Mouse (Mus musculus): ENCODE measurements around the gene Ccl3. TPM values are rescaled to one million over a fixed set of nuclear protein-coding genes. Genes with fewer than 3 reads are reported as not detected.

Gene Ccl3
- polyA plus RNA-seq, 1 experiment from 2014 or later: 0.95 TPM

GRCm38 (mm10) chr11:83605535-83605934 lies 43.6 kb downstream of the Ccl3 start:
- Histone ChIP-seq H3K36me3 (ENCODE audit: control insufficient read depth, insufficient read depth, low read length) (no peaks in the 10 kb centered on the region), H3K4me1 (replicated peaks; ENCODE audit: control insufficient read depth, insufficient read depth, low read length) (no peaks in the 10 kb centered on the region), H3K9ac (ENCODE audit: low read length) (no peak overlapping the region), H3K4me3 (ENCODE audit: low read length) (no peak overlapping the region), H3K9me3 (ENCODE audit: control insufficient read depth, low read length) (no peaks in the 10 kb centered on the region), H3K27ac (ENCODE audit: low read length) (no peak overlapping the region), H3K4me2 (ENCODE audit: low read depth, low read length) (no peak overlapping the region), H3K27me3 (ENCODE audit: control insufficient read depth, insufficient read depth, low read depth, low read length) (no peaks in the 10 kb centered on the region)
- 82% methylated on average over 3 of the region's 3 CpGs for WGBS
- no peak for ATAC-seq (ENCODE audit: low read depth)

GRCm38 (mm10) chr11:83604698-83605097 lies 44.5 kb downstream of the Ccl3 start:
- H3K9me3 ChIP-seq (ENCODE audit: control insufficient read depth, low read length): no peaks in the 10 kb centered on the region
- 86% methylated on average over 4 of the region's 4 CpGs for WGBS
- no peaks in the 10 kb centered on the region for H3K27me3 ChIP-seq (ENCODE audit: control insufficient read depth, insufficient read depth, low read depth, low read length)
- H3K4me2 ChIP-seq (ENCODE audit: low read depth, low read length): no peak overlapping the region
- H3K4me3 ChIP-seq (ENCODE audit: low read length): no peak overlapping the region
- no peaks in the 10 kb centered on the region for H3K4me1 ChIP-seq (replicated peaks; ENCODE audit: control insufficient read depth, insufficient read depth, low read length)
- ATAC-seq (ENCODE audit: low read depth): no peak
- no peak overlapping the region for H3K9ac ChIP-seq (ENCODE audit: low read length)
- no peak overlapping the region for H3K27ac ChIP-seq (ENCODE audit: low read length)
- H3K36me3 ChIP-seq (ENCODE audit: control insufficient read depth, insufficient read depth, low read length): no peaks in the 10 kb centered on the region

GRCm38 (mm10) chr11:83603399-83603798 lies 45.8 kb downstream of the Ccl3 start:
- Histone ChIP-seq H3K4me2 (ENCODE audit: low read depth, low read length) (no peak overlapping the region), H3K9ac (ENCODE audit: low read length) (no peak overlapping the region), H3K9me3 (ENCODE audit: control insufficient read depth, low read length) (no peaks in the 10 kb centered on the region), H3K27me3 (ENCODE audit: control insufficient read depth, insufficient read depth, low read depth, low read length) (no peaks in the 10 kb centered on the region), H3K36me3 (ENCODE audit: control insufficient read depth, insufficient read depth, low read length) (no peaks in the 10 kb centered on the region), H3K4me1 (replicated peaks; ENCODE audit: control insufficient read depth, insufficient read depth, low read length) (no peaks in the 10 kb centered on the region), H3K27ac (ENCODE audit: low read length) (no peak overlapping the region), H3K4me3 (ENCODE audit: low read length) (no peak overlapping the region)
- ATAC-seq (ENCODE audit: low read depth): no peak
- 72% methylated on average over 3 of the region's 3 CpGs for WGBS

- 57% methylated on average over 2 of the region's 2 CpGs for WGBS
- Histone ChIP-seq H3K4me3 (ENCODE audit: low read length) (no peak overlapping the region), H3K9me3 (ENCODE audit: control insufficient read depth, low read length) (no peaks in the 10 kb centered on the region), H3K9ac (ENCODE audit: low read length) (no peak overlapping the region), H3K36me3 (ENCODE audit: control insufficient read depth, insufficient read depth, low read length) (no peaks in the 10 kb centered on the region), H3K4me1 (replicated peaks; ENCODE audit: control insufficient read depth, insufficient read depth, low read length) (no peaks in the 10 kb centered on the region), H3K4me2 (ENCODE audit: low read depth, low read length) (no peak overlapping the region), H3K27me3 (ENCODE audit: control insufficient read depth, insufficient read depth, low read depth, low read length) (no peaks in the 10 kb centered on the region), H3K27ac (ENCODE audit: low read length) (no peak overlapping the region)
- ATAC-seq (ENCODE audit: low read depth): no peak
Observed at GRCm38 (mm10) chr11:83600576-83600975, 48.6 kb downstream of the Ccl3 start.

- no peaks in the 10 kb centered on the region for H3K27me3 ChIP-seq (ENCODE audit: control insufficient read depth, insufficient read depth, low read depth, low read length)
- H3K9ac ChIP-seq (ENCODE audit: low read length): no peak overlapping the region
- ATAC-seq (ENCODE audit: low read depth): no peak
- 74% methylated on average over 3 of the region's 3 CpGs for WGBS
- H3K4me3 ChIP-seq (ENCODE audit: low read length): no peak overlapping the region
- peak overlapping the region; percentile 63 for H3K27ac ChIP-seq (ENCODE audit: low read length)
- H3K36me3 ChIP-seq (ENCODE audit: control insufficient read depth, insufficient read depth, low read length): no peaks in the 10 kb centered on the region
- no peak overlapping the region for H3K4me2 ChIP-seq (ENCODE audit: low read depth, low read length)
- no peaks in the 10 kb centered on the region for H3K9me3 ChIP-seq (ENCODE audit: control insufficient read depth, low read length)
- H3K4me1 ChIP-seq (replicated peaks; ENCODE audit: control insufficient read depth, insufficient read depth, low read length): no peaks in the 10 kb centered on the region
Observed at GRCm38 (mm10) chr11:83598991-83599390, 50.2 kb downstream of the Ccl3 start.

GRCm38 (mm10) chr11:83598207-83598837 lies 50.8 kb downstream of the Ccl3 start:
- 45% methylated on average over 3 of the region's 3 CpGs for WGBS
- Histone ChIP-seq H3K27me3 (ENCODE audit: control insufficient read depth, insufficient read depth, low read depth, low read length) (no peaks in the 10 kb centered on the region), H3K36me3 (ENCODE audit: control insufficient read depth, insufficient read depth, low read length) (no peaks in the 10 kb centered on the region), H3K4me2 (ENCODE audit: low read depth, low read length) (no peak overlapping the region), H3K27ac (ENCODE audit: low read length) (peak overlapping the region; percentile 79), H3K4me1 (replicated peaks; ENCODE audit: control insufficient read depth, insufficient read depth, low read length) (no peaks in the 10 kb centered on the region), H3K9me3 (ENCODE audit: control insufficient read depth, low read length) (no peaks in the 10 kb centered on the region), H3K9ac (ENCODE audit: low read length) (no peak overlapping the region), H3K4me3 (ENCODE audit: low read length) (no peak overlapping the region)
- ATAC-seq (ENCODE audit: low read depth): peak; percentile 89

Other genes starting within 250 kb of the Ccl3 start
- gene Rasl10b, start 240.2 kb downstream of the Ccl3 start, polyA plus RNA-seq (2015; fragmentation: Nextera tagmentation; extraction: Ambion mirVana): 0.41 and 0.62 TPM in 2 replicates
- gene Gas2l2, start 219.9 kb downstream of the Ccl3 start, polyA plus RNA-seq (2015; fragmentation: Nextera tagmentation; extraction: Ambion mirVana): 0.53 and 0.82 TPM in 2 replicates
- gene 1700020L24Rik, start 211.7 kb downstream of the Ccl3 start, polyA plus RNA-seq (2015; fragmentation: Nextera tagmentation; extraction: Ambion mirVana): 0.39 TPM in 1 of 2 replicates, not detected in the other
- gene Mmp28, start 186.3 kb downstream of the Ccl3 start, polyA plus RNA-seq (2015; fragmentation: Nextera tagmentation; extraction: Ambion mirVana): 1.7 and 1.8 TPM in 2 replicates
- gene Taf15, start 176.3 kb downstream of the Ccl3 start, polyA plus RNA-seq (2015; fragmentation: Nextera tagmentation; extraction: Ambion mirVana): 12.3 and 13.9 TPM in 2 replicates
- not detected in 2 replicates for gene Heatr9, start 127.2 kb downstream of the Ccl3 start, polyA plus RNA-seq (2015; fragmentation: Nextera tagmentation; extraction: Ambion mirVana)
- gene Ccl5, start 118.8 kb downstream of the Ccl3 start, polyA plus RNA-seq (2015; fragmentation: Nextera tagmentation; extraction: Ambion mirVana): 1.1 and 1.9 TPM in 2 replicates
- gene Ccl9, start 70.7 kb downstream of the Ccl3 start, polyA plus RNA-seq (2015; fragmentation: Nextera tagmentation; extraction: Ambion mirVana): 5.1 and 5.9 TPM in 2 replicates
- gene Ccl6, start 56.3 kb downstream of the Ccl3 start, polyA plus RNA-seq (2015; fragmentation: Nextera tagmentation; extraction: Ambion mirVana): 10.0 and 19.7 TPM in 2 replicates
- gene Rpl9-ps1, start 3.7 kb downstream of the Ccl3 start, polyA plus RNA-seq (2015; fragmentation: Nextera tagmentation; extraction: Ambion mirVana): not detected in 2 replicates
- not detected in 2 replicates for gene Ccl4, start 13.2 kb upstream of the Ccl3 start, polyA plus RNA-seq (2015; fragmentation: Nextera tagmentation; extraction: Ambion mirVana)
- gene Wfdc17, start 54.6 kb upstream of the Ccl3 start, polyA plus RNA-seq (2015; fragmentation: Nextera tagmentation; extraction: Ambion mirVana): 1.7 and 2.1 TPM in 2 replicates
- gene Wfdc18, start 59.7 kb upstream of the Ccl3 start, polyA plus RNA-seq (2015; fragmentation: Nextera tagmentation; extraction: Ambion mirVana): 1.2 and 1.8 TPM in 2 replicates
- gene Wfdc21, start 97.6 kb upstream of the Ccl3 start, polyA plus RNA-seq (2015; fragmentation: Nextera tagmentation; extraction: Ambion mirVana): 0.82 and 2.3 TPM in 2 replicates
- 23.2 and 23.5 TPM in 2 replicates for gene Heatr6, start 104.3 kb upstream of the Ccl3 start, polyA plus RNA-seq (2015; fragmentation: Nextera tagmentation; extraction: Ambion mirVana)
- gene Hnf1b, start 200.7 kb upstream of the Ccl3 start, polyA plus RNA-seq (2015; fragmentation: Nextera tagmentation; extraction: Ambion mirVana): 9.1 and 11.7 TPM in 2 replicates

Data from lung, embryonic 16.5 days (tissue).